Mouse (Mus musculus): ENCODE data around the gene Tkt. TPM values are rescaled to one million over a fixed set of nuclear protein-coding genes. Genes with fewer than 3 reads are reported as not detected.
A peak's percentile ranks its signal among the peaks of the same experiment; 100 is the strongest.

Gene Tkt
- polyA plus RNA-seq, 1 experiment from 2014 or later = 333 TPM

GRCm38 (mm10) chr14:30557730-30558129 lies 9.6 kb downstream of the Tkt start:
- Histone ChIP-seq H3K27me3 (no peaks in the 10 kb centered on the region), H3K36me3 (peaks cover 33% of the 10 kb centered on the region), H3K9me3 (no peaks in the 10 kb centered on the region), H3K9ac (replicated peaks) (no peak overlapping the region), H3K4me2 (replicated peaks) (no peak overlapping the region), H3K4me1 (peaks cover 16% of the 10 kb centered on the region), H3K27ac (replicated peaks) (no peak overlapping the region), H3K4me3 (no peak overlapping the region)
- WGBS = 75% methylated on average over 9 of the region's 9 CpGs
- no peak for ATAC-seq (replicated peaks)

GRCm38 (mm10) chr14:30559321-30559850 lies 11.2 kb downstream of the Tkt start:
- Histone ChIP-seq H3K27ac (replicated peaks) (no peak overlapping the region), H3K36me3 (peaks cover 33% of the 10 kb centered on the region), H3K4me2 (replicated peaks) (no peak overlapping the region), H3K4me1 (peaks cover 13% of the 10 kb centered on the region), H3K9me3 (no peaks in the 10 kb centered on the region), H3K9ac (replicated peaks) (no peak overlapping the region), H3K4me3 (no peak overlapping the region), H3K27me3 (no peaks in the 10 kb centered on the region)
- ATAC-seq (replicated peaks) = no peak
- 77% methylated on average over 17 of the region's 17 CpGs for WGBS

- WGBS = 86% methylated on average over 13 of the region's 13 CpGs
- H3K9me3 ChIP-seq = no peaks in the 10 kb centered on the region
- peak; percentile 15; the same call in 1 of the 2 replicates for ATAC-seq (replicated peaks)
- H3K27ac ChIP-seq (replicated peaks) = peak overlapping the region; percentile 57
- no peak overlapping the region for H3K4me3 ChIP-seq
- H3K9ac ChIP-seq (replicated peaks) = no peak overlapping the region
- H3K27me3 ChIP-seq = no peaks in the 10 kb centered on the region
- no peak overlapping the region for H3K4me2 ChIP-seq (replicated peaks)
- H3K36me3 ChIP-seq = peaks cover 44% of the 10 kb centered on the region
- H3K4me1 ChIP-seq = peaks cover 13% of the 10 kb centered on the region
These were observed 12.7 kb downstream of the Tkt start for GRCm38 (mm10) chr14:30560803-30561389.

- H3K4me3 ChIP-seq = no peak overlapping the region
- no peak overlapping the region for H3K9ac ChIP-seq (replicated peaks)
- peaks cover 51% of the 10 kb centered on the region for H3K36me3 ChIP-seq
- peaks cover 13% of the 10 kb centered on the region for H3K4me1 ChIP-seq
- H3K27ac ChIP-seq (replicated peaks) = peak overlapping the region; percentile 57
- WGBS = 32% methylated on average over 14 of the region's 14 CpGs
- no peak overlapping the region for H3K4me2 ChIP-seq (replicated peaks)
- H3K27me3 ChIP-seq = no peaks in the 10 kb centered on the region
- no peaks in the 10 kb centered on the region for H3K9me3 ChIP-seq
- peak; percentile 70 for ATAC-seq (replicated peaks)
These were observed 13.5 kb downstream of the Tkt start for GRCm38 (mm10) chr14:30561470-30562187.

GRCm38 (mm10) chr14:30562343-30562742 lies 14.2 kb downstream of the Tkt start:
- Histone ChIP-seq H3K9ac (replicated peaks) (no peak overlapping the region), H3K36me3 (peaks cover 59% of the 10 kb centered on the region), H3K9me3 (no peaks in the 10 kb centered on the region), H3K27me3 (no peaks in the 10 kb centered on the region), H3K4me1 (peaks cover 13% of the 10 kb centered on the region), H3K27ac (replicated peaks) (no peak overlapping the region), H3K4me2 (replicated peaks) (no peak overlapping the region), H3K4me3 (no peak overlapping the region)
- ATAC-seq (replicated peaks) = no peak

- Histone ChIP-seq H3K27me3 (no peaks in the 10 kb centered on the region), H3K4me1 (peaks cover 13% of the 10 kb centered on the region), H3K9me3 (no peaks in the 10 kb centered on the region), H3K9ac (replicated peaks) (no peak overlapping the region), H3K36me3 (peaks cover 70% of the 10 kb centered on the region), H3K4me3 (no peak overlapping the region), H3K4me2 (replicated peaks) (no peak overlapping the region), H3K27ac (replicated peaks) (no peak overlapping the region)
- 94% methylated on average over 2 of the region's 2 CpGs for WGBS
- no peak for ATAC-seq (replicated peaks)
These were observed 16.3 kb downstream of the Tkt start for GRCm38 (mm10) chr14:30564451-30564850.

- 94% methylated on average over 6 of the region's 6 CpGs for WGBS
- ATAC-seq (replicated peaks) = no peak
- H3K36me3 ChIP-seq = peaks cover 71% of the 10 kb centered on the region
These were observed 18.2 kb downstream of the Tkt start for GRCm38 (mm10) chr14:30566317-30566716.

GRCm38 (mm10) chr14:30568016-30568415 lies 19.9 kb downstream of the Tkt start:
- no peak overlapping the region for H3K4me2 ChIP-seq (replicated peaks)
- 87% methylated on average over 9 of the region's 9 CpGs for WGBS
- peaks cover 83% of the 10 kb centered on the region for H3K36me3 ChIP-seq
- H3K4me1 ChIP-seq = no peaks in the 10 kb centered on the region
- H3K4me3 ChIP-seq = no peak overlapping the region
- ATAC-seq (replicated peaks) = no peak
- no peak overlapping the region for H3K27ac ChIP-seq (replicated peaks)
- no peak overlapping the region for H3K9ac ChIP-seq (replicated peaks)
- H3K9me3 ChIP-seq = no peaks in the 10 kb centered on the region
- no peaks in the 10 kb centered on the region for H3K27me3 ChIP-seq

More at GRCm38 (mm10) chr14:30566317-30566716, 18.2 kb downstream of the Tkt start:
- Histone ChIP-seq H3K27ac (replicated peaks) (no peak overlapping the region), H3K4me3 (no peak overlapping the region), H3K4me2 (replicated peaks) (no peak overlapping the region), H3K9ac (replicated peaks) (no peak overlapping the region), H3K4me1 (peaks cover 7% of the 10 kb centered on the region), H3K27me3 (no peaks in the 10 kb centered on the region), H3K9me3 (no peaks in the 10 kb centered on the region)

- Histone ChIP-seq H3K9ac (replicated peaks) (no peak overlapping the region), H3K27me3 (no peaks in the 10 kb centered on the region), H3K4me2 (replicated peaks) (no peak overlapping the region), H3K4me1 (no peaks in the 10 kb centered on the region), H3K9me3 (no peaks in the 10 kb centered on the region), H3K36me3 (peaks cover 84% of the 10 kb centered on the region), H3K27ac (replicated peaks) (no peak overlapping the region), H3K4me3 (no peak overlapping the region)
- WGBS = 85% methylated on average over 9 of the region's 9 CpGs
- ATAC-seq (replicated peaks) = no peak
These were observed 22.1 kb downstream of the Tkt start for GRCm38 (mm10) chr14:30570303-30570702.

- Histone ChIP-seq H3K27ac (replicated peaks) (no peak overlapping the region), H3K9ac (replicated peaks) (no peak overlapping the region), H3K4me1 (no peaks in the 10 kb centered on the region), H3K4me3 (no peak overlapping the region), H3K9me3 (no peaks in the 10 kb centered on the region), H3K27me3 (no peaks in the 10 kb centered on the region), H3K36me3 (peaks cover 70% of the 10 kb centered on the region), H3K4me2 (replicated peaks) (no peak overlapping the region)
- no peak for ATAC-seq (replicated peaks)
- 91% methylated on average over 10 of the region's 10 CpGs for WGBS
These were observed 24.1 kb downstream of the Tkt start for GRCm38 (mm10) chr14:30572253-30572652.

GRCm38 (mm10) chr14:30573235-30573634 lies 25.1 kb downstream of the Tkt start:
- no peak overlapping the region for H3K4me2 ChIP-seq (replicated peaks)
- ATAC-seq (replicated peaks) = no peak
- no peak overlapping the region for H3K9ac ChIP-seq (replicated peaks)
- H3K4me1 ChIP-seq = no peaks in the 10 kb centered on the region
- peaks cover 61% of the 10 kb centered on the region for H3K36me3 ChIP-seq
- H3K27me3 ChIP-seq = no peaks in the 10 kb centered on the region
- 56% methylated on average over 8 of the region's 8 CpGs for WGBS
- H3K9me3 ChIP-seq = no peaks in the 10 kb centered on the region
- no peak overlapping the region for H3K27ac ChIP-seq (replicated peaks)
- no peak overlapping the region for H3K4me3 ChIP-seq

GRCm38 (mm10) chr14:30573983-30574584 lies 25.9 kb downstream of the Tkt start:
- peak; percentile 71; the same call in 1 of the 2 replicates for ATAC-seq (replicated peaks)
- no peaks in the 10 kb centered on the region for H3K27me3 ChIP-seq
- H3K9ac ChIP-seq (replicated peaks) = no peak overlapping the region
- no peaks in the 10 kb centered on the region for H3K9me3 ChIP-seq
- H3K4me2 ChIP-seq (replicated peaks) = no peak overlapping the region
- no peak overlapping the region for H3K27ac ChIP-seq (replicated peaks)
- WGBS = 66% methylated on average over 6 of the region's 6 CpGs
- H3K4me3 ChIP-seq = no peak overlapping the region
- H3K4me1 ChIP-seq = no peaks in the 10 kb centered on the region
- peaks cover 52% of the 10 kb centered on the region for H3K36me3 ChIP-seq
